9 mouse cellular contexts compared by ENCODE assay signal in genomic region chr8:92972949-92973348, GRCm38 (mm10). TPM values are rescaled to one million over a fixed set of nuclear protein-coding genes. Genes with fewer than 3 reads are reported as not detected.
DNase-seq lines count a peak whose midpoint lies in the region; ATAC-seq and TF ChIP-seq lines count a peak whose summit lies in the region.
"Had no signal": no experiment of that assay in that cellular context is flagged by ENCODE, and none has a peak within 500 bp of the region (broad histone marks: within the 10 kb centered on the region; RNA-seq: fewer than 3 reads in every experiment).

No protein-coding gene starts in this region.

- no peak for TF ChIP-seq POLR2A in lung, adult 2 months (IDR thresholded peaks at IDR 0.05; ENCODE audit: borderline replicate concordance, extremely low read depth, low read depth, low read length)

- no peaks in the 10 kb centered on the region for H3K4me1 ChIP-seq in embryonic facial prominence, embryonic 12.5 days
- H3K4me1 ChIP-seq in embryonic facial prominence, embryonic 10.5 days, result peaks cover 2% of the 10 kb centered on the region; the same call in 1 of the 2 replicates
- H3K4me1 ChIP-seq in embryonic facial prominence, embryonic 13.5 days, result peaks cover 9% of the 10 kb centered on the region; the same call in 1 of the 2 replicates
- H3K4me1 ChIP-seq in lung, adult 2 months (ENCODE audit: control insufficient read depth, insufficient read depth, low read length), result no peaks in the 10 kb centered on the region

- no peak overlapping the region for H3K27ac ChIP-seq in embryonic facial prominence, embryonic 12.5 days
- no peak overlapping the region for H3K27ac ChIP-seq in embryonic facial prominence, embryonic 10.5 days (replicated peaks)
- no peak overlapping the region for H3K27ac ChIP-seq in embryonic facial prominence, embryonic 13.5 days

- DNase-seq in embryonic facial prominence, embryonic 10.5 days (ENCODE audit: low spot score), result no peak
- DNase-seq in 3134 (ENCODE audit: extremely low read depth, insufficient read length, low spot score), result peak; percentile 80
- peak; percentile 55 for DNase-seq in heart, postnatal 25 days (ENCODE audit: low spot score)
- peak; percentile 72 for DNase-seq in lung, adult 2 months
- DNase-seq in spleen, postnatal 4 days (ENCODE audit: low spot score in 2 of 2), result no peak
- DNase-seq in spleen, postnatal 10 days (ENCODE audit: low spot score in 2 of 2), result no peak

- H3K4me2 ChIP-seq in embryonic facial prominence, embryonic 12.5 days (replicated peaks), result no peak overlapping the region
- no peak overlapping the region for H3K4me2 ChIP-seq in embryonic facial prominence, embryonic 13.5 days

- H3K27me3 ChIP-seq in embryonic facial prominence, embryonic 12.5 days, result no peaks in the 10 kb centered on the region
- no peaks in the 10 kb centered on the region for H3K27me3 ChIP-seq in embryonic facial prominence, embryonic 10.5 days (replicated peaks; ENCODE audit: low read depth, poor library complexity, severe bottlenecking)
- no peaks in the 10 kb centered on the region for H3K27me3 ChIP-seq in embryonic facial prominence, embryonic 13.5 days

- no peak for TF ChIP-seq CTCF in lung, adult 2 months (IDR thresholded peaks at IDR 0.05; ENCODE audit: insufficient read depth, low read length)

- 68% methylated on average over 5 of the region's 5 CpGs for WGBS in embryonic facial prominence, embryonic 12.5 days
- 74% methylated on average over 5 of the region's 5 CpGs for WGBS in embryonic facial prominence, embryonic 10.5 days
- 66% methylated on average over 5 of the region's 5 CpGs for WGBS in embryonic facial prominence, embryonic 13.5 days
- 22% methylated on average over 5 of the region's 5 CpGs for WGBS in lung, adult 2 months

- no peaks in the 10 kb centered on the region for H3K36me3 ChIP-seq in embryonic facial prominence, embryonic 12.5 days
- H3K36me3 ChIP-seq in embryonic facial prominence, embryonic 10.5 days (replicated peaks), result no peaks in the 10 kb centered on the region
- H3K36me3 ChIP-seq in embryonic facial prominence, embryonic 13.5 days, result no peaks in the 10 kb centered on the region

- 0 out of 2 replicates have a peak, but pooled peaks have one; percentile 55 for ATAC-seq in embryonic facial prominence, embryonic 12.5 days (ENCODE audit: insufficient number of reproducible peaks, insufficient read depth, low FRiP score, low TSS enrichment)
- peak; percentile 10; the same call in 1 of the 2 replicates for ATAC-seq in embryonic facial prominence, embryonic 13.5 days (ENCODE audit: insufficient number of reproducible peaks, insufficient read depth, low FRiP score, low TSS enrichment, low read depth)

- no peak overlapping the region for H3K9ac ChIP-seq in embryonic facial prominence, embryonic 12.5 days
- no peak overlapping the region for H3K9ac ChIP-seq in embryonic facial prominence, embryonic 13.5 days

- no peaks in the 10 kb centered on the region for H3K9me3 ChIP-seq in embryonic facial prominence, embryonic 12.5 days
- H3K9me3 ChIP-seq in embryonic facial prominence, embryonic 10.5 days, result no peaks in the 10 kb centered on the region
- H3K9me3 ChIP-seq in embryonic facial prominence, embryonic 13.5 days, result no peaks in the 10 kb centered on the region

- no peak overlapping the region for H3K4me3 ChIP-seq in embryonic facial prominence, embryonic 12.5 days
- H3K4me3 ChIP-seq in embryonic facial prominence, embryonic 10.5 days, result no peak overlapping the region
- H3K4me3 ChIP-seq in embryonic facial prominence, embryonic 13.5 days, result no peak overlapping the region
- H3K4me3 ChIP-seq in lung, adult 2 months (replicated peaks; ENCODE audit: extremely low read depth, low read depth, low read length), result no peak overlapping the region

- intact Hi-C loops in heart, postnatal 25 days (cut with DNase I), result no loop called here

RNA-seq across cellular contexts. Expression of gene Slc6a2, which starts 13.1 kb away (rescaled TPM):
- polyA plus RNA-seq in embryonic facial prominence, embryonic 12.5 days (2016; fragmentation: Nextera tagmentation; extraction: Ambion mirVana), result 0.28 and 0.32 TPM in 2 replicates
- 0.02 and 0.11 TPM in 2 replicates for polyA plus RNA-seq in embryonic facial prominence, embryonic 10.5 days (2016; fragmentation: Nextera tagmentation; extraction: Ambion mirVana)
- 0.74 and 0.87 TPM in 2 replicates for polyA plus RNA-seq in embryonic facial prominence, embryonic 13.5 days (2015; fragmentation: Nextera tagmentation; extraction: Ambion mirVana)
- total RNA-seq in heart, postnatal 25 days (2021), result under 1 TPM; 0.05 to 0.08 TPM
- 10.9 and 13.6 TPM in 2 replicates for polyA plus RNA-seq in lung, adult 2 months (2012; rRNA removed)
- total RNA-seq: common myeloid progenitor, adult 5-6 weeks had no signal

Comparison
In these comparisons a context has a peak if more than half of its experiments do, and no peak if none do; other contexts are left out.
1. DNase-seq: peak in 3134 (single experiment), heart, postnatal 25 days (single experiment) and lung, adult 2 months (single experiment); none in embryonic facial prominence, embryonic 10.5 days (single experiment), spleen, postnatal 4 days (0 of 2) and spleen, postnatal 10 days (0 of 2).